Mouse (Mus musculus): ENCODE results near the gene Olfr279. TPM values are rescaled to one million over a fixed set of nuclear protein-coding genes. Genes with fewer than 3 reads are reported as not detected.
"Not testable (repeated sequence)": the region's sequence is repeated elsewhere in the genome, so short reads cannot be mapped to it uniquely, and the experiment has no call there.

Olfr279 gene
- polyA plus RNA-seq, 1 experiment from 2014 or later, result not detected

DNA sequence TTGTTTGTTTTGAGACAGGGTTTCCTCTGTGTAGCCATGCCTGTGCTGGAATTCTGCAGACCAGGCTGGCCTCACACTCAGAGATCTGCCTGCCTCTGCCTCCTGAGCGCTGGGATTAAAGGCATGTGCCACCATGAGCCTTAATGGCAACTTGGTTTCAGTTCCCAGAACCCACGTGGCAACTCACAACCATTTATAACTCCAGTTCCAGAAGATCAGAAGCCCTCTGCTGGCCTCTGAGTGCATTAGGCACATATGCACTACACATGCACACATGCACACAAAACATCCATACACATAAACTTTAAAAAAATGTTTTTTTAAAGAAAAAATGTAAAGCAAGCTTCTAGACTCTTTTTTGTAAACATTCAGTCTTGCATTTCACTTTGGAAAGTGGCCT, 17.2 kb downstream of the Olfr279 start:
- Histone ChIP-seq H3K27me3 (ENCODE audit: control insufficient read depth, insufficient read depth, low read length) (no peaks in the 10 kb centered on the region), H3K4me3 (replicated peaks; ENCODE audit: low read length) (no peak overlapping the region), H3K4me2 (replicated peaks) (no peak overlapping the region), H3K9me3 (ENCODE audit: control insufficient read depth, low read length) (no peaks in the 10 kb centered on the region), H3K36me3 (replicated peaks; ENCODE audit: control insufficient read depth, insufficient read depth) (no peaks in the 10 kb centered on the region), H3K9ac (no peak overlapping the region), H3K4me1 (replicated peaks; ENCODE audit: control insufficient read depth, insufficient read depth, low read length) (peaks cover 11% of the 10 kb centered on the region), H3K27ac (no peak overlapping the region)
- DNase-seq (ENCODE audit: low spot score), result no peak
- ATAC-seq (ENCODE audit: low FRiP score), result no peak
- 77% methylated on average over 2 of the region's 2 CpGs for WGBS

DNA sequence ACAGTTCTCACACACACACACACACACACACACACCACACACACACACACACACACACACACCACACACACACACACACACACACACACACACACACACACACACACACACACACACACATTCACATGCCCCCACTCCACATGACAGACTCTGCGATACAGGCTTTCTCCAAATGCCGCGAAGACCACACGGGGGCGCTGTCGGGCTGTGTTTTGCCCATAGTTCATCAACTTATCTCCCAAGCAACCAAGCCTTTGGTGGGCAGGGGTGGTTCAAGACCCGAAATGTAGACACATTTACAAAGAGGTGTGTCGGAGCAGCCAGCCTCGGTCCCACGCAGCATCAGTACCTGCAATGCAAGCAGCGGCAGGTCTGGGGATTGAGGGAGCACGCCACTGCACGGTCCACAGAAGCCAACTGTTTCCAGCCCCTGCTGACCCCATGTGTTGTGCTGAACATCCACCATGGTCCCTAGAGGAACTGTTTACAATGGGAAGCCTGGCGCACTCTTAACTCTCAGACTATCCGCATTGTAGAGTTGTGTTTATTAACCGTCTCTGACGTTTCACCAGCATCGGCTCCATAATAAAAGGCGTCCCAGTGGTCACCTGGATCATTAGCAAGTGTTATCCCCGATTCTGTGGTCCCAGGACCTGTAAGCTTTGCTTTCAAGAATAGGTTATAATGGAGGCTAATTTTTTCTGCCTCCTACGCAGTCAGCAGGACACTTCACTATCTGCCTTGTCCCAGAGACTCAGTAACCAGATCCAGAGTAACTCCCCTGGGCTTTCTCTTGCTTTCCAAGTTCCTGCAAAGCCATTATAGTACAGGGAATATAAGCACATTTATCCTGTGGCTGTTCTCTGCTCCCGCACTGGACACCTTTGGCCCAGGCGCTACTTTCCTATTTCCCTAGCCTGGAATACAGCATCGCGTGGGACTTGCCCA, 18.5 kb downstream of the Olfr279 start:
- peak; percentile 83 for DNase-seq (ENCODE audit: low spot score)
- Histone ChIP-seq H3K36me3 (replicated peaks; ENCODE audit: control insufficient read depth, insufficient read depth) (no peaks in the 10 kb centered on the region), H3K9me3 (ENCODE audit: control insufficient read depth, low read length) (no peaks in the 10 kb centered on the region), H3K9ac (no peak overlapping the region), H3K27ac (no peak overlapping the region), H3K4me2 (replicated peaks) (peak overlapping the region; percentile 49), H3K27me3 (ENCODE audit: control insufficient read depth, insufficient read depth, low read length) (no peaks in the 10 kb centered on the region), H3K4me3 (replicated peaks; ENCODE audit: low read length) (peak overlapping the region; percentile 19), H3K4me1 (replicated peaks; ENCODE audit: control insufficient read depth, insufficient read depth, low read length) (peaks cover 11% of the 10 kb centered on the region)
- ATAC-seq (ENCODE audit: low FRiP score), result no peak; the same call in 1 of the 2 replicates
- WGBS, result 27% methylated on average over 25 of the region's 25 CpGs

DNA sequence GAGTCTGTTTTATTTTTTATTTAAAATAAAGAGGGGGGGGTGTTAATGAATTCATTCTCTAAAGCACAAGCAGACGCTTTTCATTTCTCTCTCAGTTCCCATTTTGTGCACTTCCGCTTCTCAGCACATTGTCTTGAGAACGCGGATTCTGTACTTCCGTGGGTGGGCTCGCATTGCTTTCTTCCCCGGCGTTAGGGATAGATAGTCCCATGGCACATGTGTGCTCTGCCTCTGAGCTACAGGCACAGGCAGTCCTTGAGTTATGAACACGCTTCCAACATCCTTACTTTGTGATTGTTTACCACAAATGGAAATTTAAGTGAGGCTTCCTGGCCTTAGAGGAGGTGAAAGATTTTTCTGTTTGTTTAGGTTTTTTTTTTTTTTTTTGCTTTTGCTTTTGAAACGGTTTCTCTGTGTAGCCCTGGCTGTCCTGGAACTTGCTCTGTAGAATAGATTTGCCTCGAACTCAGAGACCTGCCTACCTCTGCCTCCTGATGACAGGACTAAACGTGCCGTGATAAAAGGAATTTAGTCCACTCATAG, 19.3 kb downstream of the Olfr279 start:
- H3K9ac ChIP-seq, result no peak overlapping the region
- H3K36me3 ChIP-seq (replicated peaks; ENCODE audit: control insufficient read depth, insufficient read depth), result no peaks in the 10 kb centered on the region
- peaks cover 11% of the 10 kb centered on the region for H3K4me1 ChIP-seq (replicated peaks; ENCODE audit: control insufficient read depth, insufficient read depth, low read length)
- H3K4me2 ChIP-seq (replicated peaks), result peak overlapping the region; percentile 49; the same call in 1 of the 2 replicates
- no peaks in the 10 kb centered on the region for H3K9me3 ChIP-seq (ENCODE audit: control insufficient read depth, low read length)
- H3K4me3 ChIP-seq (replicated peaks; ENCODE audit: low read length), result no peak overlapping the region
- ATAC-seq (ENCODE audit: low FRiP score), result no peak
- no peaks in the 10 kb centered on the region for H3K27me3 ChIP-seq (ENCODE audit: control insufficient read depth, insufficient read depth, low read length)
- no peak for DNase-seq (ENCODE audit: low spot score)
- 50% methylated on average over 13 of the region's 13 CpGs for WGBS
- no peak overlapping the region for H3K27ac ChIP-seq

DNA sequence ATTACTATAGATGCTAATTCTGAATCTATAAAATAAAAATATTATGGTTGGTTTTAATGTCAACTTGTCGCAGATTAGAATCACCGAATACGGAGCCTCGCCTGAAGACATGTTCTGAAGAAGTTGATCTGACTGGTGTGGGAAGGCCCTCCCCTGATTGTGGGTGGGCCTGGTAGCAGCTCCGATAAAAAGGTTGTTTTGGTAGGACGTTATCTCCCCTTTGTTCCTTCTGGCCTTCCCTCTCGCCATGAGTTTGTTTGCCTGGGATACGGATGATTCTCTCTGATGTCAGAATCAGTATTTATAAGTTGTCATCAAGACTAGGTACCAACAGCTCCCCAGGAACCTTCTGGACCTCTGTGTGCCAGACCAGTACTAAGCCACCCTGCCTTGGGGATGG, 20.0 kb downstream of the Olfr279 start:
- no peaks in the 10 kb centered on the region for H3K27me3 ChIP-seq (ENCODE audit: control insufficient read depth, insufficient read depth, low read length)
- no peak overlapping the region for H3K4me3 ChIP-seq (replicated peaks; ENCODE audit: low read length)
- H3K9me3 ChIP-seq (ENCODE audit: control insufficient read depth, low read length), result no peaks in the 10 kb centered on the region
- no peak overlapping the region for H3K27ac ChIP-seq
- ATAC-seq (ENCODE audit: low FRiP score) (no peak), DNase-seq (ENCODE audit: low spot score) (no peak)
- H3K9ac ChIP-seq, result no peak overlapping the region
- H3K36me3 ChIP-seq (replicated peaks; ENCODE audit: control insufficient read depth, insufficient read depth), result peaks cover 2% of the 10 kb centered on the region; the same call in 1 of the 2 replicates
- H3K4me2 ChIP-seq (replicated peaks), result no peak overlapping the region
- 59% methylated on average over 8 of the region's 8 CpGs for WGBS
- peaks cover 11% of the 10 kb centered on the region for H3K4me1 ChIP-seq (replicated peaks; ENCODE audit: control insufficient read depth, insufficient read depth, low read length)

DNA sequence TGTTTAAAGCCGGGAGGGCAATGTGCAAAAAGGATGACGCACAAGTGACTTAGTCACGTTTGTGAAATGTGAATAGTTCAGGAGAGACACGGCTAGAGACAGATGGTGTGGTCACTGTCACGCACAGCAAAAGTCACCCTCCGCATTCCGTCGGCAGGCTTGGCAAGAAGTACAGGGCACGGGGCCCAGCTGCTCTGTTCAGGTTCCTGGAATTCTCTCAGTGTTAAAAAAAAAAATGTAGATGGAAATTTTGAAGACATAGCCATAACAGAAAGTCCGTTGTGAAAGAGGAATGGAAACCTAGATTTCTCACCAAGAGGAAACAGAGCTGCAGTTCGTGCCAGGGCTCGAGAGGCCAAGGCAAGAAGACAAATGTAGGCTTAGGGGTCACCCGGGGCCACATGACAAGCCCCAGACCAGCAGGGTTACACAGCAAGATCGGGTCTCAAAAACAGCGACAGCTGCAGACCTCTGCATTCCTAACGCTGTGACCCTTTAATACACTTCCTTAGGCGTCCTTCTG, 20.7 kb downstream of the Olfr279 start:
- Histone ChIP-seq H3K36me3 (replicated peaks; ENCODE audit: control insufficient read depth, insufficient read depth) (peaks cover 8% of the 10 kb centered on the region), H3K9ac (no peak overlapping the region), H3K27me3 (ENCODE audit: control insufficient read depth, insufficient read depth, low read length) (no peaks in the 10 kb centered on the region), H3K4me1 (replicated peaks; ENCODE audit: control insufficient read depth, insufficient read depth, low read length) (peaks cover 11% of the 10 kb centered on the region), H3K27ac (no peak overlapping the region), H3K9me3 (ENCODE audit: control insufficient read depth, low read length) (no peaks in the 10 kb centered on the region), H3K4me2 (replicated peaks) (no peak overlapping the region), H3K4me3 (replicated peaks; ENCODE audit: low read length) (no peak overlapping the region)
- WGBS, result 49% methylated on average over 17 of the region's 17 CpGs
- DNase-seq (ENCODE audit: low spot score) (no peak), ATAC-seq (ENCODE audit: low FRiP score) (no peak)

DNA sequence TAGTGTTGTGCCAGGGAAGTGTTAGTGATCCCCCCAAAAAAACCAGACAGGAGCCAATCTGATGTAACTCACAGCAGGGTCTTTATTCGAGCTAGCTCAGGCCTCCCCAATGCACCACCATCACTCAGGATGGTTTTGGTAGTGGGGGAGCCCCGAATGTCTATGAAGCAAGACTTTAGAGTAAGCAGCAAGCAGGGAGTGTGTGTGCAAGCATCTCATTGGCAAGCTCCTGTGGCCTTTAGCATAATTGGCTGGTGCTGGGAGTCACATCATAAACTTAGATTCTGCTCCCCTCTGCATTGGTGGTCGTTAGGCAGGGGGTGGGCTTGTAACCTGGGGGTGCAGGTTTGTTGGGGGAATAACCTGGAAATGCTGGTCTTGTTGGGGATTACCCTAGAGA, 21.5 kb downstream of the Olfr279 start:
- H3K27ac ChIP-seq; ATAC-seq (ENCODE audit: low FRiP score); H3K4me3 ChIP-seq (replicated peaks; ENCODE audit: low read length); DNase-seq (ENCODE audit: low spot score); H3K27me3 ChIP-seq (ENCODE audit: control insufficient read depth, insufficient read depth, low read length); H3K4me2 ChIP-seq (replicated peaks); H3K9ac ChIP-seq; H3K9me3 ChIP-seq (ENCODE audit: control insufficient read depth, low read length): not testable (repeated sequence)
- WGBS, result 80% methylated on average over 3 of the region's 3 CpGs
- Histone ChIP-seq H3K36me3 (replicated peaks; ENCODE audit: control insufficient read depth, insufficient read depth) (peaks cover 16% of the 10 kb centered on the region), H3K4me1 (replicated peaks; ENCODE audit: control insufficient read depth, insufficient read depth, low read length) (peaks cover 11% of the 10 kb centered on the region)

DNA sequence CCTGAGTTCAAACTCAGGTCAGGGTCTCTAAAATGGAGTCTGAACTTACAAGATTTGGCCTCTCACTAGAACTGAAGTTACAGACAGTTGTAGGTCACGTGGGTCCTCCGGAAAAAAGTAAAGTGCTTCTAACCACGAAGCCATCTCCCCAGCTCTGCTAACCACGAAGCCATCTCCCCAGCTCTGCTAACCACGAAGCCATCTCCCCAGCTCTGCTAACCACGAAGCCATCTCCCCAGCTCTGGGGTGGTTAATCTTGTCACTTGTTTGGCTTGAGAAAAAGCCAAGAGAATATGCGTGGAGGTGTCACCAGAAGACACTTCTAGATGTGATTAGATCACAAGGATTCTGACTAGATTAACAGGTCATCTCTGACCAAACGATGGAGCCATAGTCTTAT, 21.9 kb downstream of the Olfr279 start:
- H3K9me3 ChIP-seq (ENCODE audit: control insufficient read depth, low read length), result no peaks in the 10 kb centered on the region
- peaks cover 11% of the 10 kb centered on the region for H3K4me1 ChIP-seq (replicated peaks; ENCODE audit: control insufficient read depth, insufficient read depth, low read length)
- ATAC-seq (ENCODE audit: low FRiP score), result no peak
- no peak overlapping the region for H3K4me3 ChIP-seq (replicated peaks; ENCODE audit: low read length)
- H3K36me3 ChIP-seq (replicated peaks; ENCODE audit: control insufficient read depth, insufficient read depth), result peaks cover 16% of the 10 kb centered on the region
- no peak overlapping the region for H3K27ac ChIP-seq
- no peak overlapping the region for H3K9ac ChIP-seq
- no peaks in the 10 kb centered on the region for H3K27me3 ChIP-seq (ENCODE audit: control insufficient read depth, insufficient read depth, low read length)
- no peak for DNase-seq (ENCODE audit: low spot score)
- 87% methylated on average over 8 of the region's 8 CpGs for WGBS
- no peak overlapping the region for H3K4me2 ChIP-seq (replicated peaks)

DNA sequence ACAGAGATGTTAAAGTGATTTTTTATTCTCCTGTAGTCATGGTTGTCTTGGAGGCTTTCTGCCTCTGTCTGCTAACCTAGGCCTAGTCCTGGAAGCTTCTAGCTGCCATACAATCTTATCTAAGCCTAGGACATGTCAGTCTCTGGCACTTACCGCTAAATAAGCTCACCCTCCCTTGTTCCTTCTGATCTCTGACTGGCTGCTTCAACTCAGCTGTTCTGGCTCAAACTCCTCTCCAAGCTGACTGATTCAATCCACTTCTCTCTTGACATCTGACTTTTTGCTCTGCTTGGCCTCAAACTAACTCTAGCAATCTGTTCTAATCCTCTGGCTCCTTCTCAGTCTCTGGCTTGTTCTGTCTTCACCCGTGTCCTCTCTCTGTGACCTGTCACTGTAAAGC, 22.6 kb downstream of the Olfr279 start:
- H3K27me3 ChIP-seq (ENCODE audit: control insufficient read depth, insufficient read depth, low read length); ATAC-seq (ENCODE audit: low FRiP score); H3K4me3 ChIP-seq (replicated peaks; ENCODE audit: low read length); H3K4me2 ChIP-seq (replicated peaks); H3K9ac ChIP-seq; H3K27ac ChIP-seq; DNase-seq (ENCODE audit: low spot score); H3K9me3 ChIP-seq (ENCODE audit: control insufficient read depth, low read length): not testable (repeated sequence)
- 91% methylated on average over 2 of the region's 2 CpGs for WGBS
- Histone ChIP-seq H3K4me1 (replicated peaks; ENCODE audit: control insufficient read depth, insufficient read depth, low read length) (peaks cover 11% of the 10 kb centered on the region), H3K36me3 (replicated peaks; ENCODE audit: control insufficient read depth, insufficient read depth) (peaks cover 22% of the 10 kb centered on the region)
